Mouse (Mus musculus) regulatory T cell (primary cell): Measurements from ENCODE around the gene Cpa4.

Source experiments
- in situ Hi-C: fragments of 300-600 bp; cut with MboI, MseI; formaldehyde crosslinking; loops from one replicate; pipeline ENCODE4 v1.15.1; 2025; ENCODE audit warnings: high pct_unique_total_duplicates

Gene Cpa4

GRCm38 (mm10) chr6:30568069-30568468 is at the start of gene Cpa4:
TSS of gene Cpa4 (plus strand) at chr6:30568369.
- in situ Hi-C loops: no loop called here

GRCm38 (mm10) chr6:30520400-30520799 is 47.8 kb upstream of the Cpa4 start:
- in situ Hi-C loops: loop anchor here (10.0 kb wide), 3 partner anchors 184 to 284 kb away; no protein-coding TSS in a partner anchor

GRCm38 (mm10) chr6:30525456-30526332 is 42.5 kb upstream of the Cpa4 start:
- in situ Hi-C loops: loop anchor here (10.0 kb wide), 3 partner anchors 179 to 279 kb away; no protein-coding TSS in a partner anchor

- in situ Hi-C loops: loop anchor here (10.0 kb wide), 3 partner anchors 178 to 278 kb away; no protein-coding TSS in a partner anchor
Measured at GRCm38 (mm10) chr6:30526586-30527515, 41.3 kb upstream of the Cpa4 start.

GRCm38 (mm10) chr6:30528800-30529199 is 39.4 kb upstream of the Cpa4 start:
- in situ Hi-C loops: loop anchor here (10.0 kb wide), 3 partner anchors 176 to 276 kb away; no protein-coding TSS in a partner anchor

- in situ Hi-C loops: no loop called here
Measured at GRCm38 (mm10) chr6:30535340-30535739, 32.8 kb upstream of the Cpa4 start.

GRCm38 (mm10) chr6:30538240-30538639 is 29.9 kb upstream of the Cpa4 start:
- in situ Hi-C loops: no loop called here

- in situ Hi-C loops: no loop called here
Measured at GRCm38 (mm10) chr6:30538800-30539199, 29.4 kb upstream of the Cpa4 start.

- in situ Hi-C loops: loop anchor here (5.0 kb wide), 1 partner anchor 71 kb away; the partner anchor contains the start of gene Cpa5
Measured at GRCm38 (mm10) chr6:30541009-30541799, 27.0 kb upstream of the Cpa4 start, which contains the start of gene Cpa2. TSS of gene Cpa2 (plus strand) at chr6:30541582.

- in situ Hi-C loops: loop anchor here (5.0 kb wide), 1 partner anchor 70 kb away; the partner anchor contains the start of gene Cpa5
Measured at GRCm38 (mm10) chr6:30542277-30542676, 25.9 kb upstream of the Cpa4 start.

GRCm38 (mm10) chr6:30543077-30543476 is 25.1 kb upstream of the Cpa4 start:
- in situ Hi-C loops: loop anchor here (5.0 kb wide), 1 partner anchor 69 kb away; the partner anchor contains the start of gene Cpa5

- in situ Hi-C loops: loop anchor here (5.0 kb wide), 1 partner anchor 68 kb away; the partner anchor contains the start of gene Cpa5
Measured at GRCm38 (mm10) chr6:30543851-30544250, 24.3 kb upstream of the Cpa4 start.

GRCm38 (mm10) chr6:30545689-30546088 is 22.5 kb upstream of the Cpa4 start:
- in situ Hi-C loops: no loop called here

- in situ Hi-C loops: no loop called here
Measured at GRCm38 (mm10) chr6:30546571-30547273, 21.4 kb upstream of the Cpa4 start.

GRCm38 (mm10) chr6:30547274-30547645 is 20.9 kb upstream of the Cpa4 start:
- in situ Hi-C loops: no loop called here

- in situ Hi-C loops: no loop called here
Measured at GRCm38 (mm10) chr6:30547656-30548306, 20.4 kb upstream of the Cpa4 start.

GRCm38 (mm10) chr6:30549231-30549761 is 18.9 kb upstream of the Cpa4 start:
- in situ Hi-C loops: no loop called here

GRCm38 (mm10) chr6:30550496-30551192 is 17.5 kb upstream of the Cpa4 start:
- in situ Hi-C loops: no loop called here

GRCm38 (mm10) chr6:30551193-30551515 is 17.0 kb upstream of the Cpa4 start:
- in situ Hi-C loops: no loop called here
